Comparison of ENCODE assay signal across 8 mouse cellular contexts in the genomic region with DNA sequence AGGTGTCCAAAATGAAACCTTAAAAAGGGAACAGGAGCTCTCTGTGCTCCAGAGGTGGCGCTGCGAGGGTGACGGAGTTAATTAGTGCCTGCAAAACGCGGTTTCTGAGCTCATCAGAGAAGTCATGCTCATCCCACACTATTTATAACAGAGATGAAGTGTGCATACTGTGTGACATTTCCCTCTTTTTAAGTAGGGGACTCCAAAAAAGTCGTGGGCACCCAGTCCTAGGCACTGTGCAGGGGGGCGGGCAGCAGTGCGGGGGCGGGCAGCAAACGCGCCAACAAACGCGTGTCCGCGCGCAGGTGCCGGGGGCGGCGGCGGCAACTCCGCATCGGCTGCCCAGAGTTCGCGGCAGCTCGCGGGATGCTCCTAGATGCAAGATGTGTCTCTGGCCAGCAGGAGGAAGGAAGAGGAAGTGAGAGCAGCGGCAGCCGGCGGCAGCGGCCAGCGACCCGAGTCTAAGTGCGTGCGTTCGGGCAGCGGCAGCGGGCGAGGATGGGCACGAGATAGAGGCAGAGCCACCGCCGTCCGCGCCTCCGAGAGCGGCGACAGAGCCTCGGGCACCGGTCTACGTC. TPM values are rescaled to one million over a fixed set of nuclear protein-coding genes. Genes with fewer than 3 reads are reported as not detected.
DNase-seq lines count a peak whose midpoint lies in the region; ATAC-seq and TF ChIP-seq lines count a peak whose summit lies in the region.

Elmo1 (plus strand) TSS at position 464 of the 578 bp plus-strand sequence.

- H3K9ac ChIP-seq in ES-Bruce4 (ENCODE audit: low read depth, poor library complexity, severe bottlenecking): peak within 1 kb of the TSS; percentile 85
- H3K9ac ChIP-seq in forebrain, postnatal 0 days: peak within 1 kb of the TSS; percentile 62
- peak within 1 kb of the TSS; percentile 68 for H3K9ac ChIP-seq in liver, embryonic 16.5 days (ENCODE audit: low read depth, low read length)
- peak within 1 kb of the TSS; percentile 73 for H3K9ac ChIP-seq in neural tube, embryonic 13.5 days

- H3K4me2 ChIP-seq in forebrain, postnatal 0 days (ENCODE audit: low read depth): peak within 1 kb of the TSS; percentile 96
- peak within 1 kb of the TSS; percentile 61 for H3K4me2 ChIP-seq in liver, embryonic 16.5 days (ENCODE audit: low read depth, low read length)
- H3K4me2 ChIP-seq in neural tube, embryonic 13.5 days: peak within 1 kb of the TSS; percentile 87

- ATAC-seq in forebrain, postnatal 0 days: peak; percentile 67
- ATAC-seq in liver, embryonic 16.5 days (ENCODE audit: low read depth): peak; percentile 52
- peak; percentile 73 for ATAC-seq in neural tube, embryonic 13.5 days (ENCODE audit: low read depth)

- H3K27me3 ChIP-seq in ES-Bruce4 (ENCODE audit: control insufficient read depth, insufficient read depth, low read length, poor library complexity, severe bottlenecking): peaks cover 2% of the 10 kb centered on the region; the same call in 1 of the 2 replicates
- H3K27me3 ChIP-seq in forebrain, postnatal 0 days (ENCODE audit: insufficient read depth, low read length): peaks cover 8% of the 10 kb centered on the region; the same call in 1 of the 2 replicates
- H3K27me3 ChIP-seq in liver, embryonic 16.5 days (ENCODE audit: control insufficient read depth, insufficient read depth, low read depth, low read length): peaks cover 37% of the 10 kb centered on the region
- H3K27me3 ChIP-seq in neural tube, embryonic 13.5 days: peaks cover 10% of the 10 kb centered on the region; the same call in 1 of the 2 replicates

- no peak for TF ChIP-seq EP300 in ES-Bruce4 (IDR thresholded peaks at IDR 0.05; ENCODE audit: insufficient read depth, low read depth, low read length)

- intact Hi-C loops in heart, postnatal 14 days (cut with DNase I): loop anchor here (5.0 kb wide), 2 partner anchors 182 to 202 kb away; no protein-coding TSS in a partner anchor

- TF ChIP-seq CTCF in ES-Bruce4 (IDR thresholded peaks at IDR 0.05; ENCODE audit: low read depth, low read length): peak; percentile 50
- peak; percentile 65 for TF ChIP-seq CTCF in forebrain, postnatal 0 days (IDR thresholded peaks at IDR 0.05; ENCODE audit: low read depth)

- no peak within 1 kb of the TSS for H3K27ac ChIP-seq in ES-Bruce4 (ENCODE audit: insufficient read depth, low read length)
- H3K27ac ChIP-seq in forebrain, postnatal 0 days (ENCODE audit: low read depth, low read length): peak within 1 kb of the TSS; percentile 54; the same call in 1 of the 2 replicates
- H3K27ac ChIP-seq in liver, embryonic 16.5 days (ENCODE audit: low read length): peak within 1 kb of the TSS; percentile 81
- peak within 1 kb of the TSS; percentile 80 for H3K27ac ChIP-seq in neural tube, embryonic 13.5 days (replicated peaks)

- H3K36me3 ChIP-seq in ES-Bruce4 (ENCODE audit: control insufficient read depth, insufficient read depth, low read length, poor library complexity, severe bottlenecking): no peaks in the 10 kb centered on the region
- no peaks in the 10 kb centered on the region for H3K36me3 ChIP-seq in forebrain, postnatal 0 days (ENCODE audit: insufficient read depth)
- H3K36me3 ChIP-seq in liver, embryonic 16.5 days (ENCODE audit: control insufficient read depth, insufficient read depth): no peaks in the 10 kb centered on the region
- H3K36me3 ChIP-seq in neural tube, embryonic 13.5 days: no peaks in the 10 kb centered on the region

- TF ChIP-seq POLR2A in ES-Bruce4 (IDR thresholded peaks at IDR 0.05; ENCODE audit: insufficient read depth, low read length): no peak

- H3K4me1 ChIP-seq in ES-Bruce4 (ENCODE audit: control insufficient read depth, insufficient read depth, low read length): no peaks in the 10 kb centered on the region
- H3K4me1 ChIP-seq in forebrain, postnatal 0 days (ENCODE audit: insufficient read depth): no peaks in the 10 kb centered on the region
- peaks cover 3% of the 10 kb centered on the region; the same call in 1 of the 2 replicates for H3K4me1 ChIP-seq in liver, embryonic 16.5 days (ENCODE audit: control insufficient read depth, low read depth, low read length)
- peaks cover 7% of the 10 kb centered on the region for H3K4me1 ChIP-seq in neural tube, embryonic 13.5 days (replicated peaks)

- no peaks in the 10 kb centered on the region for H3K9me3 ChIP-seq in ES-Bruce4 (replicated peaks; ENCODE audit: control insufficient read depth, insufficient read depth, low read length, poor library complexity, severe bottlenecking)
- no peaks in the 10 kb centered on the region for H3K9me3 ChIP-seq in forebrain, postnatal 0 days (ENCODE audit: low read length)
- no peaks in the 10 kb centered on the region for H3K9me3 ChIP-seq in liver, embryonic 16.5 days (replicated peaks; ENCODE audit: control insufficient read depth, low read length)
- peaks cover 3% of the 10 kb centered on the region; the same call in 1 of the 2 replicates for H3K9me3 ChIP-seq in neural tube, embryonic 13.5 days

- H3K4me3 ChIP-seq in ES-Bruce4 (ENCODE audit: low read depth, low read length): peak within 1 kb of the TSS; percentile 66
- H3K4me3 ChIP-seq in forebrain, postnatal 0 days (ENCODE audit: low read depth, low read length): peak within 1 kb of the TSS; percentile 73
- peak within 1 kb of the TSS; percentile 68 for H3K4me3 ChIP-seq in liver, embryonic 16.5 days (ENCODE audit: low read depth, low read length)
- peak within 1 kb of the TSS; percentile 75 for H3K4me3 ChIP-seq in neural tube, embryonic 13.5 days

- under 1% methylated on average over 48 of the region's 49 CpGs for WGBS in forebrain, postnatal 0 days
- under 1% methylated on average over 44 of the region's 49 CpGs for WGBS in liver, embryonic 16.5 days (ENCODE audit: insufficient replicate concordance)
- WGBS in neural tube, embryonic 13.5 days: under 1% methylated on average over 37 of the region's 49 CpGs

- peak; percentile 28 for DNase-seq in cerebellum, adult 8-10 months
- peak; percentile 62 for DNase-seq in forebrain, postnatal 0 days
- DNase-seq in heart, postnatal 14 days: peak; percentile 77
- peak; percentile 77 to 88 for DNase-seq in kidney, postnatal 4 days
- peak; percentile 62 for DNase-seq in testis, postnatal 14 days (ENCODE audit: low spot score)

RNA-seq across cellular contexts. Expression of gene Elmo1, which starts in this region (rescaled TPM):
- polyA plus RNA-seq in ES-Bruce4 (2011; ENCODE audit: insufficient read depth, insufficient read length, low read depth, missing spikeins): 16.1 and 18.7 TPM in 2 replicates
- total RNA-seq in forebrain, postnatal 0 days (2014; rRNA removed): 25.8 and 30.9 TPM in 2 replicates
- 25.5 and 33.5 TPM in 2 replicates for polyA plus RNA-seq in forebrain, postnatal 0 days (2015; fragmentation: Nextera tagmentation; extraction: Ambion mirVana)
- total RNA-seq in heart, postnatal 14 days (2021): 10 to 100 TPM; 16.4 to 17.1 TPM
- 4.1 and 5.8 TPM in 2 replicates for polyA plus RNA-seq in liver, embryonic 16.5 days (2015; fragmentation: Nextera tagmentation; extraction: Ambion mirVana)
- polyA plus RNA-seq in neural tube, embryonic 13.5 days (2015; fragmentation: Nextera tagmentation; extraction: Ambion mirVana): 48.4 and 53.3 TPM in 2 replicates

Comparison
In these comparisons a context has a peak if more than half of its experiments do, and no peak if none do; other contexts are left out.
1. DNase-seq: peak in every context shown above with its lines; median percentile 82 in kidney, postnatal 4 days; 77 in heart, postnatal 14 days; 62 in forebrain, postnatal 0 days; 62 in testis, postnatal 14 days; 28 in cerebellum, adult 8-10 months.